In the genomic region with DNA sequence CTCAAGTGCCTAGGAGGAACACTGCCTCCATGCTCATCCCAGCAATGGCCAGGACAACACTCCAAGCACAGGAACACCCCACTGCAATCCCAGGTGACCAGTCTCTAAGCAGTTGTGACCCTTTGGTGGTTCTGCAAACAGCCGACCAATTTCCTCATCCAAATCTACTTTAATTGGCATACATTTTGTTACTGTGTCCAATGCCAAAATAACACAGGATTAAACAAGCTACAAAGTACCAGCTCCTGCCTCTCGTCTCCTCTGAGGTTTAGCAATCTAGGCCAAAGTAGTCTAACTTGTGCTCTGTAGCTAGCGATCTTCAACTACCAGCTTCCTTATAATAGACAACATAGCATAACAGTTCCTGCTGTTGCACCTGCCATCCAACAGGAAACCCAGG, we compare ENCODE assay signal across 34 mouse cellular contexts. TPM values are rescaled to one million over a fixed set of nuclear protein-coding genes. Genes with fewer than 3 reads are reported as not detected.
"Had no signal": no experiment of that assay in that cellular context is flagged by ENCODE, and none has a peak within 500 bp of the region (broad histone marks: within the 10 kb centered on the region; RNA-seq: fewer than 3 reads in every experiment).

No protein-coding gene starts in this region.

- H3K4me3 ChIP-seq: left cerebral cortex, adult 2 months; limb, embryonic 10.5 days; limb, embryonic 12.5 days; limb, embryonic 13.5 days; limb, embryonic 15.5 days; liver, embryonic 12.5 days; liver, embryonic 13.5 days; liver, embryonic 15.5 days; lung, embryonic 15.5 days; megakaryocyte, embryonic 14.5 days; midbrain, embryonic 10.5 days; midbrain, embryonic 12.5 days; midbrain, embryonic 13.5 days; midbrain, embryonic 15.5 days; myocyte; neural tube, embryonic 12.5 days had no signal

- H3K27ac ChIP-seq: left cerebral cortex, adult 2 months; limb, embryonic 10.5 days; limb, embryonic 12.5 days; limb, embryonic 13.5 days; limb, embryonic 15.5 days; liver, embryonic 12.5 days; liver, embryonic 13.5 days; liver, embryonic 14.5 days; liver, embryonic 15.5 days; lung, embryonic 15.5 days; macrophage; midbrain, embryonic 10.5 days; midbrain, embryonic 12.5 days; midbrain, embryonic 13.5 days; midbrain, embryonic 15.5 days; neural tube, embryonic 12.5 days had no signal

- DNase-seq: left cerebral cortex, postnatal 4 days; liver, embryonic 13.5 days; liver, postnatal 0 days; lung, adult 18-20 months; lung, adult 2 months; lung, embryonic 14.5 days; lung, postnatal 10 days; lung, postnatal 14 days; lung, postnatal 36 days; lung, postnatal 4 days; midbrain, embryonic 14.5 days had no signal

- H3K36me3 ChIP-seq: limb, embryonic 10.5 days; limb, embryonic 12.5 days; limb, embryonic 13.5 days; limb, embryonic 15.5 days; liver, embryonic 12.5 days; liver, embryonic 13.5 days; liver, embryonic 15.5 days; lung, embryonic 15.5 days; midbrain, embryonic 10.5 days; midbrain, embryonic 12.5 days; midbrain, embryonic 13.5 days; midbrain, embryonic 15.5 days; neural tube, embryonic 12.5 days had no signal

- H3K4me1 ChIP-seq: limb, embryonic 12.5 days; limb, embryonic 13.5 days; limb, embryonic 15.5 days; liver, embryonic 12.5 days; liver, embryonic 13.5 days; liver, embryonic 15.5 days; lung, embryonic 15.5 days; megakaryocyte, embryonic 14.5 days; midbrain, embryonic 10.5 days; midbrain, embryonic 12.5 days; midbrain, embryonic 13.5 days; midbrain, embryonic 15.5 days; neural tube, embryonic 12.5 days had no signal

- H3K9ac ChIP-seq: limb, embryonic 12.5 days; limb, embryonic 13.5 days; limb, embryonic 15.5 days; liver, embryonic 12.5 days; liver, embryonic 13.5 days; liver, embryonic 14.5 days; liver, embryonic 15.5 days; liver, postnatal 0 days; lung, embryonic 14.5 days; lung, embryonic 15.5 days; midbrain, embryonic 12.5 days; midbrain, embryonic 13.5 days; midbrain, embryonic 15.5 days; neural tube, embryonic 12.5 days had no signal

- H3K27me3 ChIP-seq: liver, embryonic 13.5 days; liver, embryonic 15.5 days; midbrain, embryonic 15.5 days had no signal

RNA-seq across cellular contexts. Expression of gene Dio3, which starts 10.6 kb away (rescaled TPM):
- total RNA-seq: megakaryocyte progenitor cell, adult 5-6 weeks; megakaryocyte, adult 5-6 weeks; megakaryocyte-erythroid progenitor cell, adult 5-6 weeks; monocyte, adult 5-6 weeks had no signal
- polyA plus RNA-seq: liver, embryonic 11.5 days; macrophage; midbrain, embryonic 11.5 days; myocyte had no signal
